Mouse (Mus musculus) kidney, postnatal 4 days (tissue): ENCODE results near the gene Hrh2.
A peak's percentile ranks its signal among the peaks of the same experiment; 100 is the strongest.

ENCODE experiments used
- DNase-seq, 2 experiments: peaks; one replicate each; pipeline ENCODE4 v3.0.0; 2021; ENCODE audit warnings: mixed read lengths in 2 of 2

The Hrh2 gene

GRCm38 (mm10) chr13:54192021-54192481 is at the start of gene Hrh2:
Hrh2 (plus strand) TSS chr13:54192129.
- peak; percentile 17 to 22 for DNase-seq

- DNase-seq: no peak
These were observed 48.1 kb upstream of the Hrh2 start for GRCm38 (mm10) chr13:54143788-54144187.

- DNase-seq: no peak
These were observed 47.3 kb upstream of the Hrh2 start for GRCm38 (mm10) chr13:54144624-54145023.

- peak; percentile 13 to 23 for DNase-seq
These were observed 44.6 kb upstream of the Hrh2 start for GRCm38 (mm10) chr13:54147328-54147727.

GRCm38 (mm10) chr13:54152421-54152820 is 39.5 kb upstream of the Hrh2 start:
- no peak for DNase-seq

- DNase-seq: no peak
These were observed 39.0 kb upstream of the Hrh2 start for GRCm38 (mm10) chr13:54152911-54153310.

- no peak for DNase-seq
These were observed 38.2 kb upstream of the Hrh2 start for GRCm38 (mm10) chr13:54153672-54154218.

- DNase-seq: no peak
These were observed 36.1 kb upstream of the Hrh2 start for GRCm38 (mm10) chr13:54155822-54156221.

- no peak for DNase-seq
These were observed 32.7 kb upstream of the Hrh2 start for GRCm38 (mm10) chr13:54159256-54159655.

GRCm38 (mm10) chr13:54159756-54160155 is 32.2 kb upstream of the Hrh2 start:
- DNase-seq: no peak

GRCm38 (mm10) chr13:54160546-54160945 is 31.4 kb upstream of the Hrh2 start:
- no peak for DNase-seq

- no peak for DNase-seq
These were observed 30.4 kb upstream of the Hrh2 start for GRCm38 (mm10) chr13:54161514-54161913.

- no peak for DNase-seq
These were observed 28.6 kb upstream of the Hrh2 start for GRCm38 (mm10) chr13:54163363-54163762.

GRCm38 (mm10) chr13:54164462-54164861 is 27.5 kb upstream of the Hrh2 start:
- no peak for DNase-seq

GRCm38 (mm10) chr13:54165066-54165465 is 26.9 kb upstream of the Hrh2 start:
- no peak for DNase-seq

GRCm38 (mm10) chr13:54165765-54166164 is 26.2 kb upstream of the Hrh2 start:
- DNase-seq: no peak

- DNase-seq: no peak
These were observed 24.9 kb upstream of the Hrh2 start for GRCm38 (mm10) chr13:54167036-54167435.

- no peak for DNase-seq
These were observed 23.3 kb upstream of the Hrh2 start for GRCm38 (mm10) chr13:54168675-54169074.

GRCm38 (mm10) chr13:54170288-54170687 is 21.6 kb upstream of the Hrh2 start:
- DNase-seq: no peak

GRCm38 (mm10) chr13:54171346-54171745 is 20.6 kb upstream of the Hrh2 start:
- DNase-seq: no peak

GRCm38 (mm10) chr13:54171761-54172160 is 20.2 kb upstream of the Hrh2 start:
- DNase-seq: no peak

GRCm38 (mm10) chr13:54173941-54174340 is 18.0 kb upstream of the Hrh2 start:
- DNase-seq: no peak

GRCm38 (mm10) chr13:54174703-54175102 is 17.2 kb upstream of the Hrh2 start:
- DNase-seq: no peak

- DNase-seq: no peak
These were observed 16.5 kb upstream of the Hrh2 start for GRCm38 (mm10) chr13:54175426-54175825.

- no peak for DNase-seq
These were observed 15.4 kb upstream of the Hrh2 start for GRCm38 (mm10) chr13:54176406-54177020.
